Mouse (Mus musculus) CH12.LX (cell line): ENCODE data around the gene Trp53rka. TPM values are rescaled to one million over a fixed set of nuclear protein-coding genes. Genes with fewer than 3 reads are reported as not detected.

Experiments used
- DNase-seq: peaks from one replicate; pipeline ENCODE4 v3.0.0-alpha.2; 2013; ENCODE audit errors: extremely low read depth
- H3K27ac ChIP-seq: 2 replicates; pipeline ENCODE4 v1.5.1; 2012; ENCODE audit warnings: low read depth, mild to moderate bottlenecking, control low read depth, moderate library complexity; ENCODE audit not compliant: insufficient read depth
- H3K27me3 ChIP-seq: replicated peaks from 2 replicates; pipeline ENCODE3; 2012; ENCODE audit warnings: inconsistent platforms
- H3K36me3 ChIP-seq, 2 experiments: replicated peaks in 1 of 2; 2 replicates each; pipeline versions ENCODE3 to v1.6.1; 2012; ENCODE audit warnings: inconsistent platforms in 1 of 2, low read length in 1 of 2, mild to moderate bottlenecking in 1 of 2, mixed read lengths in 1 of 2, moderate library complexity in 1 of 2; ENCODE audit not compliant: control insufficient read depth in 1 of 2, insufficient read depth in 1 of 2
- H3K4me1 ChIP-seq, 2 experiments: 2 replicates each; pipeline ENCODE4 v1.6.1; 2012; ENCODE audit warnings: inconsistent platforms in 1 of 2, moderate library complexity in 1 of 2; ENCODE audit not compliant: insufficient read depth in 2 of 2, control insufficient read depth in 1 of 2
- H3K4me2 ChIP-seq: 2 replicates; pipeline ENCODE4 v1.6.1; 2012; ENCODE audit warnings: low read depth, mild to moderate bottlenecking, control low read depth; ENCODE audit not compliant: poor library complexity, insufficient read depth, severe bottlenecking
- H3K4me3 ChIP-seq, 3 experiments: fragments of 150-350 bp in 1 of 3; sonication (generic) in 1 of 3; replicated peaks in 1 of 3; 2 replicates each; pipeline versions ENCODE3 to v1.5.1; 2011 to 2012; ENCODE audit warnings: low read depth in 2 of 3, low read length in 2 of 3, mild to moderate bottlenecking in 2 of 3, moderate library complexity in 2 of 3, control low read depth in 1 of 3, improper control_type of control experiment in 1 of 3, inconsistent platforms in 1 of 3, mixed read lengths in 1 of 3; ENCODE audit not compliant: poor library complexity in 1 of 3
- H3K79me2 ChIP-seq: replicated peaks from 2 replicates; pipeline ENCODE4 v1.6.1; 2012; ENCODE audit warnings: mild to moderate bottlenecking, moderate library complexity; ENCODE audit not compliant: control insufficient read depth, poor library complexity, insufficient read depth, severe bottlenecking; ENCODE audit errors: extremely low read depth
- H3K9ac ChIP-seq: 2 replicates; pipeline ENCODE4 v1.6.1; 2012; ENCODE audit warnings: low read depth, mild to moderate bottlenecking, control low read depth, moderate library complexity; ENCODE audit not compliant: insufficient read depth
- H3K9me3 ChIP-seq: replicated peaks from 2 replicates; pipeline ENCODE3; 2012; ENCODE audit warnings: low read length, inconsistent platforms, mixed read lengths
- CHD1 ChIP-seq: IDR thresholded peaks from 2 replicates; pipeline ENCODE4 v1.6.1; 2012; ENCODE audit warnings: low read depth, low read length, improper control_type of control experiment, inconsistent platforms
- CHD2 ChIP-seq: IDR thresholded peaks from 2 replicates; pipeline ENCODE4 v1.6.1; 2011; ENCODE audit warnings: low read length, improper control_type of control experiment
- ELF1 ChIP-seq: IDR thresholded peaks from 2 replicates; pipeline ENCODE4 v1.6.1; 2014; ENCODE audit warnings: low read depth, mild to moderate bottlenecking, inconsistent platforms, low read length, improper control_type of control experiment
- EP300 ChIP-seq: IDR thresholded peaks from 2 replicates; pipeline ENCODE4 v1.6.1; 2011; ENCODE audit warnings: low read length, improper control_type of control experiment
- ETS1 ChIP-seq: conservative IDR thresholded peaks from 2 replicates; pipeline ENCODE4 v1.6.1; 2012; ENCODE audit warnings: low read depth, mild to moderate bottlenecking, inconsistent platforms, low read length, improper control_type of control experiment, moderate library complexity
- JUN ChIP-seq: IDR thresholded peaks from 2 replicates; pipeline ENCODE4 v1.6.1; 2011; ENCODE audit warnings: low read depth, mild to moderate bottlenecking, low read length, improper control_type of control experiment, moderate library complexity; ENCODE audit not compliant: insufficient read depth
- MAFK ChIP-seq: IDR thresholded peaks from 2 replicates; pipeline ENCODE4 v1.6.1; 2011; ENCODE audit warnings: low read length, improper control_type of control experiment; ENCODE audit not compliant: insufficient replicate concordance
- MAX ChIP-seq: IDR thresholded peaks from 2 replicates; pipeline ENCODE4 v1.6.1; 2011; ENCODE audit warnings: low read length, improper control_type of control experiment
- MAZ ChIP-seq: IDR thresholded peaks from 2 replicates; pipeline ENCODE4 v1.6.1; 2012; ENCODE audit warnings: low read depth, mild to moderate bottlenecking, inconsistent platforms, low read length, improper control_type of control experiment, moderate library complexity
- MEF2A ChIP-seq: IDR thresholded peaks from 2 replicates; pipeline ENCODE4 v1.6.1; 2014; ENCODE audit warnings: low read depth, mild to moderate bottlenecking, inconsistent platforms, low read length, improper control_type of control experiment, borderline replicate concordance
- PAX5 ChIP-seq: IDR thresholded peaks from 2 replicates; pipeline ENCODE4 v1.6.1; 2012; ENCODE audit warnings: low read length, inconsistent platforms, mixed read lengths
- POLR2AphosphoS2 ChIP-seq: IDR thresholded peaks from 2 replicates; pipeline ENCODE4 v1.6.1; 2011; ENCODE audit warnings: low read depth, low read length, improper control_type of control experiment
- RCOR1 ChIP-seq: conservative IDR thresholded peaks from 2 replicates; pipeline ENCODE4 v1.6.1; 2012; ENCODE audit warnings: low read depth, mild to moderate bottlenecking, inconsistent platforms, low read length, improper control_type of control experiment
- SIN3A ChIP-seq: IDR thresholded peaks from 2 replicates; pipeline ENCODE4 v1.6.1; 2012; ENCODE audit warnings: low read length, improper control_type of control experiment, inconsistent platforms
- SMC3 ChIP-seq: IDR thresholded peaks from 2 replicates; pipeline ENCODE4 v1.6.1; 2011; ENCODE audit warnings: low read depth, low read length, improper control_type of control experiment
- TBP ChIP-seq: conservative IDR thresholded peaks from 2 replicates; pipeline ENCODE4 v1.6.1; 2011; ENCODE audit warnings: low read depth, low read length, improper control_type of control experiment
- TCF12 ChIP-seq: IDR thresholded peaks from 2 replicates; pipeline ENCODE4 v1.6.1; 2014; ENCODE audit warnings: low read depth, mild to moderate bottlenecking, inconsistent platforms, low read length, improper control_type of control experiment
- UBTF ChIP-seq: IDR thresholded peaks from 2 replicates; pipeline ENCODE4 v1.6.1; 2012; ENCODE audit warnings: low read depth, mild to moderate bottlenecking, inconsistent platforms, low read length, improper control_type of control experiment, moderate library complexity
- USF1 ChIP-seq: IDR thresholded peaks from 2 replicates; pipeline ENCODE4 v1.6.1; 2014; ENCODE audit warnings: low read depth, mild to moderate bottlenecking, inconsistent platforms, low read length, improper control_type of control experiment
- USF2 ChIP-seq: conservative IDR thresholded peaks from 2 replicates; pipeline ENCODE4 v1.6.1; 2011; ENCODE audit warnings: low read depth, low read length, improper control_type of control experiment
- ZC3H11A ChIP-seq: IDR thresholded peaks from 2 replicates; pipeline ENCODE4 v1.6.1; 2012; ENCODE audit warnings: low read depth, mild to moderate bottlenecking, inconsistent platforms, low read length, improper control_type of control experiment
- ZNF384 ChIP-seq: IDR thresholded peaks from 2 replicates; pipeline ENCODE4 v1.6.1; 2012; ENCODE audit warnings: low read depth, low read length, improper control_type of control experiment, inconsistent platforms
- dilution Hi-C: fragments of 300-500 bp; cut with MboI; formaldehyde crosslinking; loops from 2 replicates; pipeline ENCODE4 v1.14.3; 2020; ENCODE audit warnings: low sequenced_read_pairs; ENCODE audit not compliant: extremely low pct_unique_long_range_greater_than_20kb, extremely low pct_ligation_motif_present
- in situ Hi-C: fragments of 300-500 bp; cut with MboI; formaldehyde crosslinking; loops from 3 replicates; pipeline ENCODE4 v1.14.3; 2019; ENCODE audit warnings: low sequenced_read_pairs, low pct_ligation_motif_present, low pct_unique_long_range_greater_than_20kb, mixed read lengths
- polyA plus RNA-seq: library from polyadenylated mRNA; unstranded; fragments of >175 nt; gene quantifications from 2 replicates; pipeline ENCODE4 v1.2.1, GENCODE M21; 2012; ENCODE audit warnings: low read depth; ENCODE audit not compliant: insufficient read length
- total RNA-seq, 2 experiments: library from RNA; depleted of rRNA; stranded (reverse); fragments of 300-350 nt in 1 of 2; fragments of >200 nt in 1 of 2; gene quantifications; 2 replicates each; pipeline ENCODE4 v1.2.3; 2012 to 2014

The Trp53rka gene
- total and polyA plus RNA-seq, 3 experiments, result 13.0 to 17.5 (median 16.0) TPM

DNA sequence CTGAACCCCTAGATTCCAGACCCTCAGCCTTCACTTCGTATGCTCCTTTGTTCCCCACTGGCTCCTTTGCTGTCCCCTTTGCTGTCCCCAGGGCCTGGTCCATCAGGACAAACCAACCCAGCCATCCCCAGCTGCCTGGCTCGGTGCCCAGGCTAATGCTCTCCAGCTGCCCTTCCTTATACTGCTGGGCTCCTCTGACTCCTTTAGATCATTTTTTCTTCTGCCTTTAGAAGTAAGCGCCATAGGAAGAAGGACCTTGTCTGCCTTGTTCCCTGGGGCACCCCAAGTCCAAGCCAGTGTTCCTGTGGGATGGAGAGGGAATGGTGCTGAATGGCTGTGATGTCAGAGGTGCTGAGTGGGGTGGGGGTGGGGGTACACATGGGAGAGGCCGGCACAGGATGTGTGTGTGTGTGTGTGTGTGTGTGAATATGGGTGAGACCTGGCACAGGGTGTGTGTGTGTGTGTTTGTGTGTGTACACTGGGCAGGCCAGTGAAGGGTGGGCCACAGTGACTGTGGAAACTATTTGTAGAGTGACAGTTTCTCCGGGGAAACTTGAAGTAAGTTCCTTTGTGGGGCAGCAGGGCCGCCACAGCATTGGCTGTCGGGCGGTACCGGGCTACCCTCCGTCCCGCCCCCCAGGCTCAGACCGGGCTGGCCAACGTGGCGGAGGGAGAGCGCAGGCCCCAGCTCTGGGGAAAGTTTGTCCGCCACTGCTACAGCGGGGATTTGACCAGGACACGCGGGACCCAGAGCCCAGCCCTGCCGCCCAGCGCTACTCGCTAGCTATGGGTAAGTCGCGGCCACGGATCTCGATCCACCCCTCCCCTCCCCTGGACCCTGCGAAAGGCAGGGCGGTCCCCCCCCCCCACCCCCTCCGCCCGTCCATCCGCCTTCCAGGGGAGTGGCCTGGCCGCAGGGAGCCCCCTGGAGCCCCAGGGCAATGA is 10.4 kb upstream of the Trp53rka start, which contains the start of gene Slc2a10:
TSS of gene Slc2a10 (plus strand) at position 529 of the 945 bp plus-strand sequence.
- Histone ChIP-seq H3K79me2 (no peaks in the 10 kb centered on the region), H3K9me3 (no peaks in the 10 kb centered on the region), H3K27me3 (peaks cover 77% of the 10 kb centered on the region), H3K36me3 (no peaks in the 10 kb centered on the region), H3K4me2 (no peak within 1 kb of the TSS), H3K4me3 (no peak within 1 kb of the TSS), H3K4me1 (no peaks in the 10 kb centered on the region), H3K9ac (no peak within 1 kb of the TSS), H3K27ac (no peak within 1 kb of the TSS)
- in situ Hi-C loops, result no loop called here
- TF ChIP-seq MAFK (no peak), SMC3 (no peak), CHD1 (no peak), ELF1 (no peak)
- dilution Hi-C loops, result no loop called here
- no peak for DNase-seq

DNA sequence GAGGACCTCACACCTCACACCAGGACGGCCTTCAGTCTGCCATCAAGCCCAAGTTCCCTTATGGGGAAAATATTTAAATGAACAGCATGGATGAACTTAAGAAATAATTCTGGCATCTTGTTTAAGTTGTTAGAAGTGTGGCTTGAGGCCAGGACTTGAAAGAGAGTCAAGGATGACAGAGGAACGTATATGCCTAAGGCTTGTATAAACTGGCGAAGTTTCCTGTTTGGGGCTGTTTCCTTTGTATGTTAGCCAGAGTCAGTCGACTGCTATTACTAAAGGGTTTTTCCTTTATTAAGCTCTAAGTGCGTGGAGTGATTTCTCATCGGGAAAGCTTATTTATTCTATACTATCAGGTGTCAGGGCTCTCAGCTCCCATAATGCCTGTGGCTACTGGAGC is 5.7 kb upstream of the Trp53rka start:
- no peak overlapping the region for H3K27ac ChIP-seq
- H3K4me3 ChIP-seq, result no peak overlapping the region
- dilution Hi-C loops, result no loop called here
- H3K9me3 ChIP-seq, result peaks cover 12% of the 10 kb centered on the region
- no peak overlapping the region for H3K4me2 ChIP-seq
- no peak overlapping the region for H3K9ac ChIP-seq
- TF ChIP-seq TCF12, result no peak
- no peak for TF ChIP-seq MEF2A
- no peak for TF ChIP-seq USF1
- no peak for TF ChIP-seq MAFK
- TF ChIP-seq RCOR1, result no peak
- TF ChIP-seq ZNF384, result no peak
- no peak for TF ChIP-seq PAX5
- TF ChIP-seq CHD1, result no peak
- TF ChIP-seq POLR2AphosphoS2, result no peak
- no peak for TF ChIP-seq ETS1
- no peak for TF ChIP-seq MAX
- no peak for TF ChIP-seq MAZ
- TF ChIP-seq SIN3A, result no peak
- TF ChIP-seq JUN, result no peak
- TF ChIP-seq UBTF, result no peak
- no peak for TF ChIP-seq EP300
- TF ChIP-seq ZC3H11A, result no peak
- no peak for TF ChIP-seq TBP
- no peak for TF ChIP-seq USF2
- no peak for TF ChIP-seq CHD2
- TF ChIP-seq, all 38 proteins: peak for 0
- peaks cover 0 to 7% of the 10 kb centered on the region in 2 experiments; a peak in 2 of 4 replicates for H3K4me1 ChIP-seq
- in situ Hi-C loops, result no loop called here
- DNase-seq, result no peak
- H3K36me3 ChIP-seq, result no peaks in the 10 kb centered on the region
- no peaks in the 10 kb centered on the region for H3K79me2 ChIP-seq
- H3K27me3 ChIP-seq, result peaks cover 78% of the 10 kb centered on the region
